Mouse (Mus musculus): ENCODE measurements at regions not wholly inside any gene's neighbourhood (a gene's known extent, or its start where the extent isn't known, plus 50 kb on each side); places are given as distances from the start of the nearest gene placed in this dataset.

GRCm38 (mm10) chr1:184130897-184131296 is 96.8 kb upstream of the 1700056E22Rik start:
- Histone ChIP-seq H3K4me2 (ENCODE audit: low read depth, low read length) (no peak overlapping the region), H3K36me3 (ENCODE audit: control insufficient read depth, insufficient read depth, low read length) (no peaks in the 10 kb centered on the region), H3K9me3 (ENCODE audit: control insufficient read depth, low read length) (no peaks in the 10 kb centered on the region), H3K27me3 (replicated peaks; ENCODE audit: control insufficient read depth, insufficient read depth, low read length) (no peaks in the 10 kb centered on the region), H3K4me3 (ENCODE audit: low read depth, low read length) (no peak overlapping the region), H3K27ac (replicated peaks; ENCODE audit: low read depth, low read length) (no peak overlapping the region), H3K9ac (ENCODE audit: low read depth, low read length) (no peak overlapping the region), H3K4me1 (ENCODE audit: control insufficient read depth, insufficient read depth, low read length) (peaks cover 4% of the 10 kb centered on the region; the same call in 1 of the 2 replicates)
- DNase-seq (ENCODE audit: low spot score) (no peak), ATAC-seq (ENCODE audit: low read depth) (no peak)
- WGBS, result 60% methylated on average over 4 of the region's 4 CpGs

GRCm38 (mm10) chr1:184127321-184127720 is 93.2 kb upstream of the 1700056E22Rik start:
- H3K4me2 ChIP-seq (ENCODE audit: low read depth, low read length), result no peak overlapping the region
- no peak overlapping the region for H3K27ac ChIP-seq (replicated peaks; ENCODE audit: low read depth, low read length)
- H3K4me3 ChIP-seq (ENCODE audit: low read depth, low read length), result no peak overlapping the region
- H3K9me3 ChIP-seq (ENCODE audit: control insufficient read depth, low read length), result no peaks in the 10 kb centered on the region
- H3K36me3 ChIP-seq (ENCODE audit: control insufficient read depth, insufficient read depth, low read length), result no peaks in the 10 kb centered on the region
- DNase-seq (ENCODE audit: low spot score) (no peak), ATAC-seq (ENCODE audit: low read depth) (no peak)
- H3K4me1 ChIP-seq (ENCODE audit: control insufficient read depth, insufficient read depth, low read length), result no peaks in the 10 kb centered on the region
- no peaks in the 10 kb centered on the region for H3K27me3 ChIP-seq (replicated peaks; ENCODE audit: control insufficient read depth, insufficient read depth, low read length)
- 80% methylated on average over 4 of the region's 4 CpGs for WGBS
- H3K9ac ChIP-seq (ENCODE audit: low read depth, low read length), result no peak overlapping the region

- Histone ChIP-seq H3K4me1 (ENCODE audit: control insufficient read depth, insufficient read depth, low read length) (no peaks in the 10 kb centered on the region), H3K9ac (ENCODE audit: low read depth, low read length) (no peak overlapping the region), H3K9me3 (ENCODE audit: control insufficient read depth, low read length) (no peaks in the 10 kb centered on the region), H3K27me3 (replicated peaks; ENCODE audit: control insufficient read depth, insufficient read depth, low read length) (no peaks in the 10 kb centered on the region), H3K36me3 (ENCODE audit: control insufficient read depth, insufficient read depth, low read length) (no peaks in the 10 kb centered on the region), H3K4me3 (ENCODE audit: low read depth, low read length) (no peak overlapping the region), H3K4me2 (ENCODE audit: low read depth, low read length) (no peak overlapping the region), H3K27ac (replicated peaks; ENCODE audit: low read depth, low read length) (no peak overlapping the region)
- WGBS, result 87% methylated on average over 3 of the region's 3 CpGs
- ATAC-seq (ENCODE audit: low read depth) (no peak), DNase-seq (ENCODE audit: low spot score) (peak; percentile 50)
These were observed 92.8 kb upstream of the 1700056E22Rik start for GRCm38 (mm10) chr1:184126909-184127308.
